Mouse (Mus musculus) leukemia stem cell, adult 10-12 weeks (primary cell): ENCODE measurements around the gene Prdm5. TPM values are rescaled to one million over a fixed set of nuclear protein-coding genes. Genes with fewer than 3 reads are reported as not detected.

Experiments used
- polyA plus RNA-seq: library from polyadenylated mRNA; stranded (reverse); fragments of >175 nt; gene quantifications from 2 replicates; pipeline ENCODE4 v1.2.3, GENCODE M21; 2012; ENCODE audit warnings: low replicate concordance

Gene Prdm5
- polyA plus RNA-seq: not detected in 2 replicates

DNA sequence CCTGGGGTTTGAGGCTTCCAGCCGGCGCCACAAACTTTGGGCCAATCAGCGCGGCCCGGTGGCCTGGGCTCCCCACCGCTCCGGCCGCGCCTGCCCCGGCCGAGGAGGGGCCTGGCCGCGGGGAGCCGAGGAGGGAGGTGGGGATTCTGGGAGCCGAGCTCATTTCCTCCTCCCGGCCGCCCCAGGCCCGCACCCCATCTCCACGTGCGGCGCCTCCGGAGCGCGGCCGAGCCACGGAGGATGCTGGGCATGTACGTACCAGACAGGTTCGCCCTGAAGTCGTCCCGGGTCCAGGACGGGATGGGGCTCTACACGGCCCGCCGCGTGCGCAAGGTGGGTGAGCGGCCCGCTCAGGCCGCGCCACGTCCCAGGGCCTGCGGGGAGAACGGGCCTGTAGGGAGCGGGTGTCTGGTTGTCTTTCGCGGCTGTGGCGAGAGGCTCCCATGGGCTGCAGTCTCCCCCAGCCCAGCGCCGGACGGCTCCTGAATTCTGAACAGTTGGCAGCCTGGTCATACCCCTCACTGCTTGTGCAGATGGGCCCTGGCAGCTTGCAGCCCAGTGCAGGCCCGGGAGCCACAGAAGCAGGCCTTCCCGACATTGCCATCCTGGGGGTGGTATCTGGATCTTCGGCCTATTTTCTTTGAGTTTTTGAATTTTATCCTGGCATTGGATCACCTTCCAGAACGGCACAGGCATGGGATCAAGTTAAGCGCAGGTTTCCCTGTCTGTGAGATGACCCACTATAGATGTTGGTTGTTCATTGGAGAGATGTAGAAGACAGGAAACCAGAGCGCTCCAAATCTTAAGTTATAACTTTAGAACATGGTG, at the start of gene Prdm5:
Gene Prdm5, plus strand, starts transcription at position 128 of the 828 bp plus-strand sequence.

DNA sequence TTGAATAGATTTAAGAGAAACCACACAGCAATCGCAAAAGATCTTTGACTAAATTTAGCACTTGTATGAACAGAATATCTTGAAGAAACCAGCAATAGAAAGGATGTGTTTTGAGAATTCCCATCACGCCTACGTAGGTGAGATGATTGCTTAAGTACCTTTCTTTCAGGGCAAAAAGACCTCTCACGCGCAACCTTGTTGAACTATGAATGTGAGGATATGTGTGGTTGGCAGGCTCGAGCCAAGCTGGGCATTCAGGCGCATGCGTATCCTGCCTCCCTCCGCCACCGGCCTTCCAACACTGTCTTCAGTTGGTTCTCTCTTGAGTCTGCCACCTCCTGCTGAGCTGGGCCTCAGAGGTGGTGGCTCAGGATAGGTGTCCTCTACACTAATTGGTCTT, 173.5 kb downstream of the Prdm5 start, which contains the start of gene 4930544G11Rik:
Gene 4930544G11Rik, plus strand, starts transcription at position 301 of the 400 bp plus-strand sequence.

Other genes starting within 250 kb of the Prdm5 start
- 0.08 and 0.14 TPM in 2 replicates for gene Ndnf, start 107.4 kb upstream of the Prdm5 start, polyA plus RNA-seq
- gene 4930544G11Rik, start 173.6 kb downstream of the Prdm5 start, polyA plus RNA-seq: not detected in 2 replicates